26 mouse cellular contexts compared by ENCODE assay signal in the genomic region with DNA sequence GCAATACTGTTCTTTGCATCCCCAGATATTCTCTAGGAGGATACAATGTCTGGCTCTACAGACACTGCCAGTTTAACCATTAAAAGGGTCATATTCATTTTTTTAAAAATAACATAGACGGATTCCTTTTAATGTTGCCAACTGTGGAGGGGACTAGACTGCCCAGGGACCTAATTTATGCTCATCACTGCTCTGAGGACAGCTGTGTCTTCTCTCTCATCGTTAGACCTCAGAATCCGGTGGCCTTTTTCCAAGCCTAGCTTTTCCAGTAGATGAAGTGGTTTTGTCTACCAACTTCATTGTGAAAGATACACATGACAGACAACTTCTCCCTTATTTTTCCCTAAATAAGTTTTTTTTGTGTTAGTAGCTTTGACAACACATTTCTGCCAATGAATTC.
DNase-seq lines count a peak whose midpoint lies in the region; ATAC-seq and TF ChIP-seq lines count a peak whose summit lies in the region.
"Had no signal": no experiment of that assay in that cellular context is flagged by ENCODE, and none has a peak within 500 bp of the region (broad histone marks: within the 10 kb centered on the region; RNA-seq: fewer than 3 reads in every experiment).

No protein-coding gene starts in this region.

- H3K27ac ChIP-seq in hindbrain, embryonic 14.5 days = 0 out of 2 replicates have a peak overlapping the region, but pooled peaks have one; percentile 52
- no peak overlapping the region for H3K27ac ChIP-seq in hindbrain, embryonic 10.5 days
- H3K27ac ChIP-seq in lung, postnatal 0 days (ENCODE audit: low read length) = no peak overlapping the region
- peak overlapping the region; percentile 98 for H3K27ac ChIP-seq in embryonic fibroblast, embryonic 13.5 days (ENCODE audit: insufficient read depth, low read length)
- H3K27ac ChIP-seq in left cerebral cortex, adult 2 months = no peak overlapping the region
- H3K27ac ChIP-seq: embryonic facial prominence, embryonic 15.5 days; forebrain, embryonic 10.5 days; heart, embryonic 13.5 days; intestine, embryonic 15.5 days; limb, embryonic 10.5 days; liver, embryonic 15.5 days; neural tube, embryonic 12.5 days; stomach, postnatal 0 days had no signal

- H3K9me3 ChIP-seq in hindbrain, embryonic 14.5 days (ENCODE audit: control insufficient read depth, low read length) = no peaks in the 10 kb centered on the region
- H3K9me3 ChIP-seq in hindbrain, embryonic 10.5 days = no peaks in the 10 kb centered on the region
- no peaks in the 10 kb centered on the region for H3K9me3 ChIP-seq in lung, postnatal 0 days (ENCODE audit: low read length)
- H3K9me3 ChIP-seq: embryonic facial prominence, embryonic 15.5 days; forebrain, embryonic 10.5 days; heart, embryonic 13.5 days; hindbrain, embryonic 15.5 days; intestine, embryonic 15.5 days; limb, embryonic 10.5 days; liver, embryonic 15.5 days; neural tube, embryonic 12.5 days had no signal

- no peaks in the 10 kb centered on the region for H3K27me3 ChIP-seq in hindbrain, embryonic 14.5 days (ENCODE audit: control insufficient read depth, insufficient read depth, low read length)
- H3K27me3 ChIP-seq in hindbrain, embryonic 10.5 days (ENCODE audit: insufficient read depth, poor library complexity, severe bottlenecking) = no peaks in the 10 kb centered on the region
- H3K27me3 ChIP-seq in lung, postnatal 0 days (replicated peaks; ENCODE audit: insufficient read depth, low read length) = no peaks in the 10 kb centered on the region
- H3K27me3 ChIP-seq: embryonic facial prominence, embryonic 15.5 days; heart, embryonic 13.5 days; hindbrain, embryonic 15.5 days; intestine, embryonic 15.5 days; neural tube, embryonic 12.5 days had no signal

- H3K36me3 ChIP-seq in hindbrain, embryonic 14.5 days (replicated peaks; ENCODE audit: control insufficient read depth, insufficient read depth) = no peaks in the 10 kb centered on the region
- no peaks in the 10 kb centered on the region for H3K36me3 ChIP-seq in hindbrain, embryonic 10.5 days
- H3K36me3 ChIP-seq in lung, postnatal 0 days (ENCODE audit: insufficient read depth, low read length) = no peaks in the 10 kb centered on the region
- H3K36me3 ChIP-seq: embryonic facial prominence, embryonic 15.5 days; forebrain, embryonic 10.5 days; heart, embryonic 13.5 days; hindbrain, embryonic 15.5 days; intestine, embryonic 15.5 days; limb, embryonic 10.5 days; liver, embryonic 15.5 days; neural tube, embryonic 12.5 days had no signal

- no peak overlapping the region for H3K4me3 ChIP-seq in hindbrain, embryonic 14.5 days (replicated peaks; ENCODE audit: low read length)
- no peak overlapping the region for H3K4me3 ChIP-seq in hindbrain, embryonic 10.5 days
- no peak overlapping the region for H3K4me3 ChIP-seq in lung, postnatal 0 days (ENCODE audit: low read depth, low read length)
- H3K4me3 ChIP-seq in embryonic fibroblast, embryonic 13.5 days (ENCODE audit: insufficient read depth, low read length) = no peak overlapping the region
- H3K4me3 ChIP-seq in left cerebral cortex, adult 2 months = no peak overlapping the region
- H3K4me3 ChIP-seq: embryonic facial prominence, embryonic 15.5 days; forebrain, embryonic 10.5 days; heart, embryonic 13.5 days; hindbrain, embryonic 15.5 days; intestine, embryonic 15.5 days; limb, embryonic 10.5 days; liver, embryonic 15.5 days; neural tube, embryonic 12.5 days had no signal

- WGBS in hindbrain, embryonic 14.5 days = 61% methylated on average over 3 of the region's 3 CpGs
- 89% methylated on average over 3 of the region's 3 CpGs for WGBS in hindbrain, embryonic 10.5 days
- 55% methylated on average over 3 of the region's 3 CpGs for WGBS in lung, postnatal 0 days

- no peak for TF ChIP-seq EP300 in lung, postnatal 0 days (IDR thresholded peaks at IDR 0.05)

- intact Hi-C loops in left cerebral cortex, adult 2 months (cut with DNase I) = no loop called here

- H3K4me1 ChIP-seq in hindbrain, embryonic 14.5 days (replicated peaks; ENCODE audit: control insufficient read depth, insufficient read depth, low read length) = peaks cover 35% of the 10 kb centered on the region
- H3K4me1 ChIP-seq in hindbrain, embryonic 10.5 days (replicated peaks) = peaks cover 32% of the 10 kb centered on the region
- peaks cover 10% of the 10 kb centered on the region; the same call in 1 of the 2 replicates for H3K4me1 ChIP-seq in lung, postnatal 0 days (ENCODE audit: insufficient read depth, low read depth, low read length)
- H3K4me1 ChIP-seq in embryonic fibroblast, embryonic 13.5 days (ENCODE audit: control insufficient read depth, insufficient read depth, low read length) = peaks cover 11% of the 10 kb centered on the region
- H3K4me1 ChIP-seq: embryonic facial prominence, embryonic 15.5 days; limb, embryonic 10.5 days; liver, embryonic 15.5 days had no signal

- DNase-seq in hindbrain, embryonic 14.5 days (ENCODE audit: low spot score) = no peak
- DNase-seq in hindbrain, embryonic 10.5 days (ENCODE audit: low spot score) = no peak
- DNase-seq in lung, postnatal 0 days (ENCODE audit: low spot score) = peak; percentile 40
- no peak for DNase-seq in lung, postnatal 25 days (ENCODE audit: low spot score)
- DNase-seq in lung, postnatal 14 days = peak; percentile 34
- DNase-seq in left cerebral cortex, adult 2 months (ENCODE audit: extremely low spot score in 1 of 2, low spot score in 2 of 2) = no peak
- DNase-seq: adrenal gland, postnatal 25 days; cerebellum, adult 8-10 months; gastrocnemius, postnatal 10 days; heart, adult 11 months; heart, postnatal 14 days; kidney, adult 9 months; kidney, postnatal 4 days; layer of hippocampus, adult 9-11 months; liver had no signal

- H3K4me2 ChIP-seq in hindbrain, embryonic 14.5 days (replicated peaks) = no peak overlapping the region
- H3K4me2 ChIP-seq in lung, postnatal 0 days (replicated peaks; ENCODE audit: low read depth, low read length) = no peak overlapping the region
- H3K4me2 ChIP-seq: embryonic facial prominence, embryonic 15.5 days; heart, embryonic 13.5 days; hindbrain, embryonic 15.5 days; intestine, embryonic 15.5 days; liver, embryonic 15.5 days; neural tube, embryonic 12.5 days had no signal

- no peak for TF ChIP-seq CTCF in lung, postnatal 0 days (IDR thresholded peaks at IDR 0.05)
- TF ChIP-seq CTCF in embryonic fibroblast, embryonic 13.5 days (IDR thresholded peaks at IDR 0.05; ENCODE audit: borderline replicate concordance, insufficient read depth, low read length) = no peak
- TF ChIP-seq CTCF in left cerebral cortex, adult 2 months (IDR thresholded peaks at IDR 0.05) = no peak

- no peak for ATAC-seq in hindbrain, embryonic 14.5 days (ENCODE audit: low FRiP score)
- peak; percentile 43; the same call in 1 of the 2 replicates for ATAC-seq in lung, postnatal 0 days
- no peak for ATAC-seq in erythroid progenitor cell, adult 5-6 weeks (replicated peaks; ENCODE audit: low FRiP score, poor library complexity, severe bottlenecking)
- ATAC-seq: intestine, embryonic 15.5 days had no signal

- H3K9ac ChIP-seq in hindbrain, embryonic 14.5 days = no peak overlapping the region
- no peak overlapping the region for H3K9ac ChIP-seq in lung, postnatal 0 days (replicated peaks; ENCODE audit: low read depth)
- H3K9ac ChIP-seq: embryonic facial prominence, embryonic 15.5 days; heart, embryonic 13.5 days; hindbrain, embryonic 15.5 days; intestine, embryonic 15.5 days; liver, embryonic 15.5 days; neural tube, embryonic 12.5 days had no signal

- no peak for TF ChIP-seq POLR2A in embryonic fibroblast, embryonic 13.5 days (IDR thresholded peaks at IDR 0.05; ENCODE audit: low read depth, low read length)

Comparison
In these comparisons a context has a peak if more than half of its experiments do, and no peak if none do; other contexts are left out.
1. DNase-seq: peak in lung, postnatal 0 days (single experiment) and lung, postnatal 14 days (single experiment); none in hindbrain, embryonic 14.5 days (single experiment), hindbrain, embryonic 10.5 days (single experiment), lung, postnatal 25 days (single experiment) and left cerebral cortex, adult 2 months (0 of 2).
2. H3K27ac ChIP-seq: peak in hindbrain, embryonic 14.5 days (single experiment) and embryonic fibroblast, embryonic 13.5 days (single experiment); none in hindbrain, embryonic 10.5 days (single experiment), lung, postnatal 0 days (single experiment) and left cerebral cortex, adult 2 months (single experiment).